In the genomic region with DNA sequence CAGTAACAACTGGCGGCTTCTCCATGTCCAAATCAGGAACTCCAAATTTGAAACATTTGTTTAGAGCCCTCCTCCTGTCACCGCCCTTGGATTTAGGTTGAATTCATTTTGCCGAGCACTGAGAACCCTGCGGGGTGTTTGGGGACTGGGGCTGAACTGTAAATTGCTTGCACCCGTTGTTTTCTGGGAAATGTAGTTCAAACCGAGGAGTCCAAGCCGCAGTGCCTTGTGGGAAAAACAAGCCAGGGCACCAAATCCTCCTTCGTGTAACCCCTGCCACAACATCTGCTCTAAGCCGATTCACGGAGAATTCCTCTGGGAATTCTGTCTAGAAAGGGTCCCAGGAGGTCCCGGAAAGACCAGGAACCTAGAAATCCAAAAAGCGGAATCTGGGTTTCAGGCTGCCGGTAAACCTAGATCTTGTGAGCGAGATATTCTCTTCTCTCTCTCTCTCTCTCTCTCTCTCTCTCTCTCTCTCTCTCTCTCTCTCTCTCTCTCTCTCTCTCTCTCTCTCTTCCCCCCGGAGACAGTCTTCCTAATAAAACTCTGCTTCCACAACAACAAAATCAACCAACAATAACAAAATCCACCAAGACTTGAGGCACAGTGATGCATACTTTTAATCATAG, we compare ENCODE assay signal across 7 mouse cellular contexts. TPM values are rescaled to one million over a fixed set of nuclear protein-coding genes. Genes with fewer than 3 reads are reported as not detected.
A peak's percentile ranks its signal among the peaks of the same experiment; 100 is the strongest.
DNase-seq lines count a peak whose midpoint lies in the region; ATAC-seq lines count a peak whose summit lies in the region.

No protein-coding gene starts in this region.

- ATAC-seq in intestine, embryonic 14.5 days (replicated peaks; ENCODE audit: low FRiP score, low TSS enrichment, low read depth) = peak; percentile 57

- peak overlapping the region; percentile 62 for H3K4me3 ChIP-seq in intestine, embryonic 14.5 days (ENCODE audit: low read depth, low read length)

- peaks cover 7% of the 10 kb centered on the region; the same call in 1 of the 2 replicates for H3K4me1 ChIP-seq in intestine, embryonic 14.5 days (replicated peaks; ENCODE audit: control insufficient read depth, insufficient read depth, low read length)

- no peaks in the 10 kb centered on the region for H3K27me3 ChIP-seq in intestine, embryonic 14.5 days (replicated peaks; ENCODE audit: control insufficient read depth, insufficient read depth, low read length)

- intact Hi-C loops in left cerebral cortex, postnatal 14 days (cut with DNase I) = loop anchor here (5.0 kb wide), 1 partner anchor 50 kb away; a partner anchor contains a TSS

- peaks cover 11% of the 10 kb centered on the region; the same call in 1 of the 2 replicates for H3K36me3 ChIP-seq in intestine, embryonic 14.5 days (ENCODE audit: control insufficient read depth, insufficient read depth, low read length)

- peak overlapping the region; percentile 76 for H3K4me2 ChIP-seq in intestine, embryonic 14.5 days (ENCODE audit: low read length)

- WGBS in intestine, embryonic 14.5 days = under 1% methylated on average over 15 of the region's 15 CpGs

- DNase-seq in adrenal gland, adult 2 months = peak; percentile 90
- peak; percentile 90 for DNase-seq in embryo, embryonic 11 days
- peak; percentile 83 for DNase-seq in gastrocnemius, postnatal 25 days
- peak; percentile 88 for DNase-seq in intestine, embryonic 14.5 days (ENCODE audit: low spot score)
- peak; percentile 82 to 87 for DNase-seq in left cerebral cortex, postnatal 14 days (ENCODE audit: low spot score in 2 of 2)
- DNase-seq in mesoderm, embryonic 11.5 days (ENCODE audit: low read depth, low spot score) = peak; percentile 86
- peak; percentile 70 for DNase-seq in right cerebral cortex, postnatal 4 days

- H3K9me3 ChIP-seq in intestine, embryonic 14.5 days (ENCODE audit: control insufficient read depth, low read length) = no peaks in the 10 kb centered on the region

- H3K9ac ChIP-seq in intestine, embryonic 14.5 days (ENCODE audit: low read length) = peak overlapping the region; percentile 45

- H3K27ac ChIP-seq in intestine, embryonic 14.5 days (ENCODE audit: low read depth) = peak overlapping the region; percentile 73; the same call in 1 of the 2 replicates

RNA-seq across cellular contexts. Expression of a gene that starts 1.2 kb away (rescaled TPM):
- total RNA-seq in adrenal gland, adult 2 months (2021) = 10 to 100 TPM; 13.3 to 15.0 TPM
- polyA plus RNA-seq in adrenal gland, adult 2 months (2012; rRNA removed) = 0.87 and 1.4 TPM in 2 replicates
- 1 to 10 TPM; 6.4 to 6.9 TPM for total RNA-seq in gastrocnemius, postnatal 25 days (2021)
- 12.3 and 12.8 TPM in 2 replicates for polyA plus RNA-seq in intestine, embryonic 14.5 days (2014; fragmentation: Nextera tagmentation; extraction: Ambion mirVana)
- total RNA-seq in left cerebral cortex, postnatal 14 days (2021) = 10 to 100 TPM; 15.6 to 16.7 TPM

RNA-seq across cellular contexts. Expression of a gene that starts 16.6 kb away (rescaled TPM):
- 1 to 10 TPM; 2.1 to 3.9 TPM for total RNA-seq in adrenal gland, adult 2 months (2021)
- 2.4 and 2.5 TPM in 2 replicates for polyA plus RNA-seq in adrenal gland, adult 2 months (2012; rRNA removed)
- total RNA-seq in gastrocnemius, postnatal 25 days (2021) = 1 to 10 TPM; 2.2 to 2.8 TPM
- polyA plus RNA-seq in intestine, embryonic 14.5 days (2014; fragmentation: Nextera tagmentation; extraction: Ambion mirVana) = 6.9 and 7.8 TPM in 2 replicates
- total RNA-seq in left cerebral cortex, postnatal 14 days (2021) = 10 to 100 TPM; 11.7 TPM

RNA-seq across cellular contexts. Expression of a gene that starts 40.3 kb away (rescaled TPM):
- total RNA-seq in adrenal gland, adult 2 months (2021) = not detected
- 0.07 TPM in 1 of 2 replicates, not detected in the other for polyA plus RNA-seq in adrenal gland, adult 2 months (2012; rRNA removed)
- not detected for total RNA-seq in gastrocnemius, postnatal 25 days (2021)
- polyA plus RNA-seq in intestine, embryonic 14.5 days (2014; fragmentation: Nextera tagmentation; extraction: Ambion mirVana) = not detected in 2 replicates
- total RNA-seq in left cerebral cortex, postnatal 14 days (2021) = not detected

RNA-seq across cellular contexts. Expression of a gene that starts 48.7 kb away (rescaled TPM):
- 10 to 100 TPM; 14.4 to 15.8 TPM for total RNA-seq in adrenal gland, adult 2 months (2021)
- polyA plus RNA-seq in adrenal gland, adult 2 months (2012; rRNA removed) = 0.58 and 0.71 TPM in 2 replicates
- total RNA-seq in gastrocnemius, postnatal 25 days (2021) = 1 to 10 TPM; 7.5 to 8.3 TPM
- polyA plus RNA-seq in intestine, embryonic 14.5 days (2014; fragmentation: Nextera tagmentation; extraction: Ambion mirVana) = 11.9 and 15.4 TPM in 2 replicates
- 10 to 100 TPM; 16.6 to 21.5 TPM for total RNA-seq in left cerebral cortex, postnatal 14 days (2021)

Comparison
In these comparisons a context has a peak if more than half of its experiments do, and no peak if none do; other contexts are left out.
1. Peak in every context shown above with its lines: DNase-seq, ATAC-seq, H3K4me3 ChIP-seq and H3K27ac ChIP-seq.